Mouse (Mus musculus): Measurements from ENCODE around the gene Nol9.

DNA sequence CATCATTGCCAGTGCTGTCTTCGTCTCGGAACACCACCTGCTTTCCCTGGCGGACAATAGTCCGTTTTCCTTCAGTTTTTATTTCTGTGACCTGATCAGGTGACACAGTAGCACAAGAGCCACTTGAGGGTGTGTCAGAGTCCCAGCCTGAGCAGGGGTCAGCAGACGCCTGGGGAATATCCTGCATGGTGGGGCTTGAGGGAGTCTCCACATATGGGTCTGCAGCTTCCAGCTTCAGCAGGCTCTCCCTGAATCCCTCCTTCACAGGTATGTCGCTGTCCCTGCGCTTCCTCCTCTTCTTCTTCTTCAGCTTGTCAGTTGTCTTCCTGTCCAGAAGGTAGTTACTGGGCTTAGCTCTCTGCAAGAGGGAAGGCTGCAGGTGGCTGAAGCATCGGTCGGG lies 47.0 kb upstream of the Nol9 start:
- TF ChIP-seq CTCF (IDR thresholded peaks at IDR 0.05; ENCODE audit: low read depth), result no peak
- TF ChIP-seq EP300 (IDR thresholded peaks at IDR 0.05; ENCODE audit: low read depth), result no peak
